Mouse (Mus musculus) lung, embryonic 15.5 days (tissue): Measurements from ENCODE around the gene Gm49395. TPM values are rescaled to one million over a fixed set of nuclear protein-coding genes. Genes with fewer than 3 reads are reported as not detected.

Experiments used
- ATAC-seq: fragments of 200-750 bp; cut with Nextera tagmentation; 2 replicates; pipeline ENCODE4 v1.8.0; 2017; ENCODE audit warnings: moderate number of reproducible peaks, borderline replicate concordance; ENCODE audit not compliant: low FRiP score, low TSS enrichment; ENCODE audit errors: extremely low read depth
- H3K27ac ChIP-seq: fragments of 300-500 bp; sonication (generic); 2 replicates; pipeline ENCODE4 v1.5.1; 2015; ENCODE audit warnings: moderate library complexity, mild to moderate bottlenecking, inconsistent platforms
- H3K27me3 ChIP-seq: fragments of 300-500 bp; sonication (generic); 2 replicates; pipeline ENCODE4 v1.6.1; 2015; ENCODE audit warnings: inconsistent platforms
- H3K36me3 ChIP-seq: fragments of 300-500 bp; sonication (generic); 2 replicates; pipeline ENCODE4 v1.6.1; 2015; ENCODE audit warnings: inconsistent platforms
- H3K4me1 ChIP-seq: fragments of 300-500 bp; sonication (generic); 2 replicates; pipeline ENCODE4 v1.6.1; 2015; ENCODE audit warnings: inconsistent platforms
- H3K4me2 ChIP-seq: fragments of 300-500 bp; sonication (generic); 2 replicates; pipeline ENCODE4 v1.6.1; 2015; ENCODE audit warnings: inconsistent platforms, mild to moderate bottlenecking, moderate library complexity
- H3K4me3 ChIP-seq: fragments of 300-500 bp; sonication (generic); 2 replicates; pipeline ENCODE4 v1.5.1; 2015; ENCODE audit warnings: mild to moderate bottlenecking, inconsistent platforms
- H3K9ac ChIP-seq: fragments of 300-500 bp; sonication (generic); 2 replicates; pipeline ENCODE4 v1.6.1; 2015; ENCODE audit warnings: inconsistent platforms
- H3K9me3 ChIP-seq: fragments of 300-500 bp; sonication (generic); 2 replicates; pipeline ENCODE4 v1.6.1; 2016; ENCODE audit warnings: inconsistent platforms
- WGBS: fragments of 180-500 bp; shearing (Covaris S2); methylation state at CpG from one replicate; pipeline ENCODE4 v1.1.7; 2015; 5-methylcytosine and 5-hydroxymethylcytosine counted together
- polyA plus RNA-seq: library from polyadenylated mRNA; unstranded; fragments of >200 nt; fragmentation: Nextera tagmentation; extraction: Ambion mirVana; gene quantifications from 2 replicates; pipeline ENCODE4 v1.2.1, GENCODE M21; 2015

The Gm49395 gene
- polyA plus RNA-seq, 1 experiment from 2014 or later, result 7.6 TPM

DNA sequence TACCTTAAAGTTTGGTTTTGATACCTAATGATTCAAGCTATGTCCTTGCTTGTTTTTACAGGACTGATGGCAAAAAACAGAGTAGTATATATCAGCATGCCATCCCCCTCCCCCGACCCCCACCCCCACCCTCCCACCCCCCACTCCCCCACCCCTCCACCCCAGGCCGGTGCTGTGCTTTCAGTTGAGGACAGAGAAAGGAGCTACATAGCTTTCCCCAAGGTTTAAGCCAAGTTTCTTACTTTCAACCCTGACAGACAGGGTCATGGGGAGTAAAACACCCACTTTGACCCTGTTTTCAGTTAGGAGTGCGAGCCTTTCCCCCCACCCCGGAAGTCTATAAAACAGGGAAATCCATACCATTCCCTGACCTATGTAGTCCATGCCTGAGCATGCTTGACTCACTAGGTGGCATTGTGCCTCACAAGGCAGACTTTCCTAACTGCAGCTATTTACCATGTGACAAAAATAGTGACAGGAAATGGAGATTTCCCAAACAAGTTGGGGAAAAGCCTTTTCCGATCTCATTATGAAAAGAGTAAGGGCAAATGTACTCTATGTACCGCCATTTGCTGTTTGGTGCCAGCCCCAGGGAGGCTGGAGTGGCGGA lies 98.2 kb downstream of the Gm49395 start:
- Histone ChIP-seq H3K4me2 (no peak overlapping the region), H3K36me3 (peaks cover 3% of the 10 kb centered on the region; the same call in 1 of the 2 replicates), H3K4me1 (peaks cover 8% of the 10 kb centered on the region; the same call in 1 of the 2 replicates), H3K4me3 (no peak overlapping the region), H3K9me3 (no peaks in the 10 kb centered on the region), H3K27me3 (no peaks in the 10 kb centered on the region), H3K27ac (no peak overlapping the region), H3K9ac (no peak overlapping the region)
- peak; percentile 73; the same call in 1 of the 2 replicates for ATAC-seq
- 37% methylated on average over 7 of the region's 7 CpGs for WGBS

DNA sequence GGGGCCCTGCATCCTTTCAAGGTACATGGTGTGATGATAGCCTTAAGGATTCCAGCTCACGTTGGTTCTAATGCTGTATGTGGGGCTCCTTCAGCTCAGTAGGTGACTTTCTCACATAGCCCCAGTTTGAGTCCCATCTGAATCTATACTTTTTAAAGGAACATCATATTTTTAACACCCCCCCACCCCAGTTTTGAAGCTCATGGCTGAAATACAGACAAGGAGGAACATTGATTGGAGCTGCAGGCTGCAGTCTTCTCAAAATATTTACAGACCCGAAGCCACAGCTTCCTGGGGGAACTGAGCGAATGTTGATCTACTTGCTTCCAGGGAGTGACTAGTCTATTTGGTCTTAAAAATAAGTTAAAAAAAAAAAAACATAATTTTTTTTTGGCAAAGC lies 98.9 kb downstream of the Gm49395 start:
- H3K4me2 ChIP-seq, result no peak overlapping the region
- H3K27me3 ChIP-seq, result no peaks in the 10 kb centered on the region
- no peak overlapping the region for H3K27ac ChIP-seq
- H3K9ac ChIP-seq, result no peak overlapping the region
- no peak overlapping the region for H3K4me3 ChIP-seq
- H3K36me3 ChIP-seq, result peaks cover 3% of the 10 kb centered on the region; the same call in 1 of the 2 replicates
- WGBS, result 75% methylated on average over 3 of the region's 3 CpGs
- H3K9me3 ChIP-seq, result no peaks in the 10 kb centered on the region
- ATAC-seq, result no peak
- H3K4me1 ChIP-seq, result peaks cover 8% of the 10 kb centered on the region; the same call in 1 of the 2 replicates

DNA sequence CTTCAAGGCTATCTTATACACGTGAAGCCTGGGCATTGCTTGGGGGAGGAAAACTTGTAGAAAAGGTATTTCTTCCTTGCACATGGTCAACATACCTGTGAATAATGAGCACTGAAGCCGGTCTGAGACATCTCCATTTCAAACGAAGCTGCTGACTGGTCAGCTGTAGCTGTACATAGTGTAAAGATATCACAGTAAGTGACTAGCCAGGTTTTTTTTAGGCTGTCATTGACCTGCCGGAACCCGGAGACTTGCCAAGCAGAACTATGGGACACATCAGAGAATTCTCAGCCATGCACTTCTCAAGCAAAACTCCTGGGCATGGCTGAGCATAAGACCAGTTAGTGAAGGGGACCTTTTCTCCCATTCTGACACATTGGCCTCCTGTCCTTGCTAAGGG lies 99.6 kb downstream of the Gm49395 start:
- WGBS, result 79% methylated on average over 5 of the region's 5 CpGs
- Histone ChIP-seq H3K9me3 (no peaks in the 10 kb centered on the region), H3K36me3 (peaks cover 3% of the 10 kb centered on the region; the same call in 1 of the 2 replicates), H3K27ac (no peak overlapping the region), H3K9ac (no peak overlapping the region), H3K4me2 (no peak overlapping the region), H3K4me1 (peaks cover 8% of the 10 kb centered on the region; the same call in 1 of the 2 replicates), H3K27me3 (no peaks in the 10 kb centered on the region), H3K4me3 (no peak overlapping the region)
- no peak for ATAC-seq

DNA sequence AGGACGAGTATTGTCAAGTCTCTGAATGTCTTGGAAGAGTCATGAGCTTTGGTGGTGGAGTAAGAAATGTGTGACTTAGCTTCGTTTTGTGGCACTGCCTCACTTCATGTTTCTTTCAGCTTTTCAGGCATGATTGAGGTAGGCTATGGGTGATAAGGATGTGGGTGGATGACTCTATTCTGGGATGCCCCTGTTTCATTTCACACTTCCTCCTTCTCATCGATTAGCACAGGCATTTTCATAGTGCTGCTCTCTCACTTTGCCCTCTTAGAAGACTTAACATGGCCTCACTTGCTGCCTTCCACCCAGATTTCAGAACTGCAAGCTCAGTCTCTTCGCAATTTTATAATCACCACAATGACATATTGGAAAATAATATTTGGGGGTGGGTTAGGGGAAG lies 102.1 kb downstream of the Gm49395 start:
- Histone ChIP-seq H3K4me2 (no peak overlapping the region), H3K4me3 (no peak overlapping the region), H3K9ac (no peak overlapping the region), H3K9me3 (no peaks in the 10 kb centered on the region), H3K4me1 (0 out of 2 replicates have a peak, but pooled peaks cover 4% of the 10 kb centered on the region), H3K27ac (no peak overlapping the region), H3K27me3 (no peaks in the 10 kb centered on the region), H3K36me3 (peaks cover 3% of the 10 kb centered on the region; the same call in 1 of the 2 replicates)
- ATAC-seq, result no peak
- 85% methylated on average over 4 of the region's 4 CpGs for WGBS

DNA sequence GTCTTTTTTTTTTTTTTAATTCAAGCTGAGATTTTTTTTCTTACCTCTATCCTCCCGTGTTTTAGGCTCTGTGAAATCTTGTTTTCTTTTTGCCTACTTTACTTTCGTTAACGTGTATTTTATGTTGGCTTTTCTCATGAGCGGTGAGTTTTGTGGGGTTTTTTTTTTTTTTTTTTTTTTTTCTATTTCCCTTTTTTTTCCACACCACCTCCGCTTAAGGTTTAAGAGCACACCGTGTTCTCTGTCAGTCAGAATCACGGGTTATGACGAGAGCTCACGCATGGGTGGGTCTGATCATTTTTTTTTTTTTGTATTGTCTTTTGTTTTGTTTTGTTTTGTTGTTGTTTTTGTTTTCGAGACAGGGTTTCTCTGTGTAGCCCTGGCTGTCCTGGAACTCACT lies 103.6 kb downstream of the Gm49395 start:
- Histone ChIP-seq H3K4me1 (no peaks in the 10 kb centered on the region), H3K36me3 (peaks cover 3% of the 10 kb centered on the region; the same call in 1 of the 2 replicates), H3K27ac (no peak overlapping the region), H3K4me2 (no peak overlapping the region), H3K27me3 (no peaks in the 10 kb centered on the region), H3K4me3 (no peak overlapping the region), H3K9me3 (no peaks in the 10 kb centered on the region), H3K9ac (no peak overlapping the region)
- no peak for ATAC-seq
- 90% methylated on average over 10 of the region's 10 CpGs for WGBS

DNA sequence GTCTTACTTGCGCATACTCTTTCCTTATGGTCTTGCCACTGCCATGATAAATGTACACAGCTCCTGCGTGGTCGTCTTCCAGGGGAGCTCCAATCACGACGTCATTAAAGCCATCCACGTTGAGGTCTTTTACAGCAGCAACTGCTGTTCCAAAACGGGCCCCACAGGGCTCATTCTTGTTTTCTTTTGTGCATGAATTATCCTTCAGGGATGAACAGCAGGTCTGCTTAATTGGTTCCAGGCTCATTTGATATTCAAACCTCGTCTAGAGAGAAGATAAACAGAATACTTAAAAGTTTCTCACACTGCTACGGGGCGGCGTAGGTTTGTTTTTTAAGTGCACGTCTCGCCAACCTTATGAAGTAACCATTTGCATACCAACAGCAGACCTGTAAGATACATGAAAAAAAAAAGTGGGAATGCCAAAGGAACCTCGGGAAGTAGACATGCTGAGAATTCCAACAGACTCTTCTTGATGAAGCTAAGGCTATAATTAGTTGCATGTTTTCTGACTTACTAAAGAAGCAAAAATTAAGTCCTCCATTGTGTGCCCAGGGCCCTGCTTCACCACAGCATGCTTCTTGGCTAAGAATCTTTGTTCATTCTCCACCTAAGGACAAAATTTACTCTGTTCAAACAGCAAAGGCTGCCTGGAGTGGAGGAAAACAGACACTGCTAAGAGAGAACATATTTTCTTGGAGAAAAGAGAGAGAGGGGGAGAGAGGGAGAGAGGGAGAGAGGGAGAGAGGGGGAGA lies 109.3 kb downstream of the Gm49395 start:
- Histone ChIP-seq H3K4me1 (no peaks in the 10 kb centered on the region), H3K36me3 (0 out of 2 replicates have a peak, but pooled peaks cover 5% of the 10 kb centered on the region), H3K9ac (no peak overlapping the region), H3K4me2 (no peak overlapping the region), H3K27ac (no peak overlapping the region), H3K9me3 (no peaks in the 10 kb centered on the region), H3K27me3 (no peaks in the 10 kb centered on the region), H3K4me3 (no peak overlapping the region)
- ATAC-seq, result no peak
- WGBS, result 64% methylated on average over 14 of the region's 14 CpGs

DNA sequence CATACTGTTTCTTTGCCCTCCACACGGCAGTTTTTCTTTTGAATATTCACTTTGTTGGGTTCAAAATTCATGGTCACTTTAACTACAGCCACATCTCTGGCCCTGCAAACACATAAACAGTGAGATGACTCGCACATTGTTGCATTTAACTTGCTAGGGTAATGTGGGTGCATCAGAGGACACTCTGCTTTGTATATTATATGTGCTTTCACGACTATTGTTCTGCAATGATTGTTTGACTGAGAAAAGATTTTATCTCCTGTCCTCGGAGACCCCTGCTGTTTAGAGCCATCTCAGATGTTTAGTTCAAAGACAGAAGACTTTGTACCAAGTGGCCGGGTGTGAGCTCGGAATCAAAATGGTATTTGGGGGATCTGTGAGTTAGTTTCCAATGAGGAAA lies 114.1 kb downstream of the Gm49395 start:
- ATAC-seq, result no peak

DNA sequence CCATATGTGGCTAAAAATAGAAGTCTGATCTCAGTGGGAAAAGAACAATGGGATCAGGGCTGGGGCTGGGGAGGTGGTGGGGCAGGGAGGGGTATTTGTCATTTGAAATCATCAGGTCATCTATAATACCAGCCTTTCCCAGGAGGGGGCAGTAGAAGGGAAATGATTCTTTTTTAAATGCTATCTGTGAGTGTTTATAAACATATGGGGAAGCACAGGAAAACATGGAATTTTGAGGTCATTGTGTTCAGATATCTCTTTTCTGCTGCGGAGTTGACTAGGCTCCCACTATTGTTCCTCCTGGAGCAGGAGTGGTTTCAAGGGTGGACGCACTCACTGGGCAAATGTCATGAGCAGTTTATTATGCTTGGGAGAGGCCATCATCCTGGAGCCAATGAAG lies 114.6 kb downstream of the Gm49395 start:
- 0 out of 2 replicates have a peak, but pooled peaks cover 8% of the 10 kb centered on the region for H3K36me3 ChIP-seq
- ATAC-seq, result peak; percentile 55; the same call in 1 of the 2 replicates
- WGBS, result 56% methylated on average over 2 of the region's 2 CpGs

More for the DNA sequence above, 114.1 kb downstream of the Gm49395 start:
- no peak overlapping the region for H3K4me3 ChIP-seq
- no peak overlapping the region for H3K4me2 ChIP-seq
- no peaks in the 10 kb centered on the region for H3K9me3 ChIP-seq
- H3K36me3 ChIP-seq, result 0 out of 2 replicates have a peak, but pooled peaks cover 9% of the 10 kb centered on the region
- H3K4me1 ChIP-seq, result no peaks in the 10 kb centered on the region
- no peaks in the 10 kb centered on the region for H3K27me3 ChIP-seq
- no peak overlapping the region for H3K9ac ChIP-seq
- WGBS, result 47% methylated on average over 6 of the region's 6 CpGs
- H3K27ac ChIP-seq, result 0 out of 2 replicates have a peak overlapping the region, but pooled peaks have one; percentile 5

More for the DNA sequence above, 114.6 kb downstream of the Gm49395 start:
- H3K27ac ChIP-seq, result 0 out of 2 replicates have a peak overlapping the region, but pooled peaks have one; percentile 5
- H3K27me3 ChIP-seq, result no peaks in the 10 kb centered on the region
- H3K9ac ChIP-seq, result no peak overlapping the region
- no peak overlapping the region for H3K4me3 ChIP-seq
- H3K4me2 ChIP-seq, result no peak overlapping the region
- no peaks in the 10 kb centered on the region for H3K9me3 ChIP-seq
- no peaks in the 10 kb centered on the region for H3K4me1 ChIP-seq

Other genes with a start within 250 kb of the Gm49395 start
- 9.8 and 13.5 TPM in 2 replicates for gene Itga2, start 169.8 kb downstream of the Gm49395 start, polyA plus RNA-seq
- 5.4 and 6.4 TPM in 2 replicates for gene Pelo, start 11.7 kb downstream of the Gm49395 start, polyA plus RNA-seq
- gene Itga1, start within 50 bp of the Gm49395 start, polyA plus RNA-seq, result 31.3 and 35.5 TPM in 2 replicates